Mouse (Mus musculus): ENCODE data around the gene Ttyh2.

Gene Ttyh2

GRCm38 (mm10) chr11:114676431-114676830, 1.2 kb downstream of the Ttyh2 start:
- in situ Hi-C loops (cut with MboI; ENCODE audit: low sequenced_read_pairs): no loop called here

DNA sequence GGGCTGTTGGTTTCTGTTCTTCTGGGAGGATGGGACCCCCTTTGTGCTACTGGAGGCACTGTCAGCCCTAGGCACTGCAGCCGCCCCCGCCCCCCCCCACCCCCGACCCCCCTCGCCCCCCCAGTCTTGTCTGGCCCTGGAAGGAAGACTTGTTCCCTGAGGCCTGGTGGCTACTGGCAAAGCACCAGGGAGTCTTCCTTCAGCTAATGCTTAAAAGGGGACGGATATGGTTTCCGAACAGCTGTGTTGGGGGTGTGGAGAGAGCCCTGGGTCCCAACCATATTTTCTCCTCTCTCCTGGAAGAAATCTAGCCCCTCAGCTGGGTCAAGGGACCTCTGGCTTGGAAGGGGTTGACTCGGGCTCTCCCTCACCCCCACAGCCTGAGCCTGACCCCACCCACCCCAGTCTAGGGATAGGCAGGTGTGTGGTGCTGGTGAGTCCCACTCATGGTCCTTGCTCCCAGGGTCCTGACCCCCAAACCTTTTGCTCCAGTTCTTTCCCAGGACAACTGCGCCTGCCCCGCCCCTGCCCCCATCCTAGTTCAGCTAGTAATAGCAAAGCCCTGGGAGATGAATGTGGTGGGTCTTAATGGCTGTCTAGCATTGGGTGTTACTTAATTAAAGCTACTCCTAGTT, 1.8 kb downstream of the Ttyh2 start:
- in situ Hi-C loops (cut with MboI; ENCODE audit: low sequenced_read_pairs): no loop called here

- in situ Hi-C loops (cut with MboI; ENCODE audit: low sequenced_read_pairs): no loop called here
Observed at GRCm38 (mm10) chr11:114679582-114679981, 4.4 kb downstream of the Ttyh2 start.

DNA sequence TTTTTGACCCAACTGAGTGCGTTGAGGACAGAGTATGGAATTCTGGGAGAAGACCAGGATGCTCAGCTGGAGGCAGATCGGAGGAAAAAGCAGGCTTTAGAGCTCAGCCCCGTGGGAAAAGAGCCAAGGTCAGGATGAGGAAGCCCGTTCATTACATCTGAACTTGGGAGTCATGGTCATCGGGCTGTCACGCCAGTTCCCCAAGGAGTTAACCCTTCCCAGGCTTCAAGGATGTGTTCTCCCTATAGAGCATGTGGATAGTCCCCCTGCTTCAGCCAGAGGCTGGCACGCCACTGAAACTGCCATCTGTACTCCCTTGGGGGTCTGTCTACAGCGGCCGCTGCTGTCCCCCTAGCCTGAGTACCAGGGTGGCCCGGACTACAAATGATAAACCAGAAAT, 5.1 kb downstream of the Ttyh2 start:
- in situ Hi-C loops (cut with MboI; ENCODE audit: low sequenced_read_pairs): no loop called here

DNA sequence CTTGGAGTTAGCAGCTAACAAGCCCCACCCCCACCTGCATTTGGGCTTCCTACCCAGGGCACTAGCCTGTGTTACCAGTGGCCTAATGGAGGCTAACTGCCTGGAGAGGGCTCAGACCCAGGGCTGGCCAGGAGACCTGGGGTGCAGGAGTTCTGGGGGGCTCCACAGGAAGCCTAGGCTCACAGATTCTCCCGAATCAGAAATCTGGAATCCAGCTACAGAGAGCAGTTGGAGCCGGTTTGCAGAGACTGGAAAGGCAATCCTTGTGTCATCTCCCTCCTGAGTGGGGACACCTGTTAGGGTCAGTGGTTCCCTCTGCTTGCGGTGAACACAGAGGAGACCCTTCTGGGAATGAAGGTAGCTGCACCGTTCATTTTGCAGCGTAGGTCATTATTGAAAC, 5.8 kb downstream of the Ttyh2 start:
- in situ Hi-C loops (cut with MboI; ENCODE audit: low sequenced_read_pairs): no loop called here

- in situ Hi-C loops (cut with MboI; ENCODE audit: low sequenced_read_pairs): no loop called here
Observed at GRCm38 (mm10) chr11:114682321-114682900, 7.2 kb downstream of the Ttyh2 start.

DNA sequence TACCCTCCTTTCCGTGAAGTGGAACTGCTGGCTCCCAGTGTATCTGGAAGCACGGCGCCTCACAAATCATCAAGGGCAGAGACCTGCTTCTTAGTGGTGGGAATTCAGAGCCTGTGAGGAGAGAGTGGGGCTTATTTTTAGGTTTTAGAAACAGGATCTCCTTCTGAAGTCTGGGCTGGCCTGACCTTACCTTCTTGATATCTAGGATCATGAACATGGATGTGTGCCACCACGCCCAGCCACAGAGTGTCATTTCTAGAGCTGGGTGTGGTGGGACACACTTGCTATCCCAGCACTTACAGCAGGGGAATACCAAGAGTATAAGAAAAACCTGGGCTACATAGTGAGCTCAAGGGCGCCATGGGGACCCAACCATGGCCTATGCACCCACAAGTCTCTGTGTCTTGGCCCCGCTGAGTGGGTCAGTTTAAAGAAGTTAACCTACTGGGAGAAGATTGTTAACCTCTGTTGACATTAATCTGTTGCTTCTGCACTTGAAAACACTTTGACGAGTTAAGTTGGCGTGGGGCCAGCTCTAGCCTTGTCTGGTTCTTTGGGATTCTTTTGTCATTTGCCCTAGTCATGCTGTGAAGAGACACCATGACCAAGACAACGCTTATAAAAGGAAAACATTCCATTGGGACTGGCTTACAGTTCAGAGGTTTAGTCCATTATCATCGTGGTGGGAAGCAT, 7.9 kb downstream of the Ttyh2 start:
- in situ Hi-C loops (cut with MboI; ENCODE audit: low sequenced_read_pairs): no loop called here

- in situ Hi-C loops (cut with MboI; ENCODE audit: low sequenced_read_pairs): no loop called here
Observed at GRCm38 (mm10) chr11:114683722-114684621, 8.7 kb downstream of the Ttyh2 start.

- in situ Hi-C loops (cut with MboI; ENCODE audit: low sequenced_read_pairs): no loop called here
Observed at GRCm38 (mm10) chr11:114684627-114685373, 9.6 kb downstream of the Ttyh2 start.

DNA sequence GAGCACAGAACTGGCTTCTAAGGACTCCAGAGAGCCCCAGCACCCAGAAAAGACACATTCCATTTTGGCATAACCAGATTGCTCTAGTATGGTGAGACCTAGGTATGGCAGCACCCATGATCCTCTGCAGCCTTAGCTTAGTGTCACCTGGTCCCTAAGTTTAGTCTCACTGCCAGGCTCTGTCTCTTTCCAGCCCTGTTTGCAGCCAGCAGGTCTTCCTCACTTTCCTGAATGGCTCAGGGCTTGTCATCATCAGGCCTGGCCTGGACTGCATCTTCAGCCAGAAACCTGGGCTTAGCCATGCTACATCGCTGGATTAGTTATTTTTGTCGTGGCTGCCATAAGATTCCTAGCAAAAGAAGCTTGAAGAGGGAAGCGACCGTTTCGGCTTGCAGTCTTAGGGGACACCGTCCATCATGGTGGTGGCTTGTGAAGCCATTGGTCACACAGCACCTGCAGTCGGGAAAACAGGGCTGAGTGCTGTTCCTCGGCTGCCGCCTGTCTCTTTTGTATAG, 10.4 kb downstream of the Ttyh2 start:
- in situ Hi-C loops (cut with MboI; ENCODE audit: low sequenced_read_pairs): no loop called here

DNA sequence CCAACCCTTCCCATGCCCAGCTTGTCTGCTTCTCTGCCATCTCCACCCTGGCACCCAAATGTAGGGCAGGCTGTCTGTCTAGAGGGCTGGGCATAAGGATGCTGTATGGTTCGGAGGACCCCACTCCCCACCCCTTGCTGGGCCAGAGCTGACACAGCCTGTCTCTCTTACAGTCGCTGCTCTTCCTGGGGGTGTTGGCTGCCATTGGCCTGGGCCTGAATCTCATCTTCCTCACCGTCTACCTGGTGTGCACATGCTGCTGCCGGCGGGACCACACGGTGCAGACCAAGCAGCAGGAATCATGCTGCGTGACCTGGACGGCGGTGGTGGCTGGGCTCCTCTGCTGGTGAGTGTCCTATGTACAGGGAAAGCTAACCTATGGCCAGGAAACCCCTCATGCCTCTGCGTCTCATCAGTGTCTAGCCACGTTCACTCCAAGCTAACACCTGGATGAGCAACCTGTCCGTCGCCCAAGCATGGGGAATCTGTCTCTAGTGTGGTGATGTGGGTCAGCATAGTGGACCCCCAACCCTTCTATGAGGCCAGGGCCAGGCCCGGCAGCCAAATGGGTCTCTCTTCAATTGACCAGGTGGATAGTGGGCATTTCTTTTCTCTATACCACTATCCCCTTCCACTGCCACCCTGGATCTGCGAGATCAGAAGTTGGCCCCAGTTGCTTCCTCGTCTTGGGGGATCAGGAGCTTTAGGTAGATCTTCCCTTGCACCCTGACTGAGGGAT, 11.2 kb downstream of the Ttyh2 start:
- in situ Hi-C loops (cut with MboI; ENCODE audit: low sequenced_read_pairs): no loop called here

GRCm38 (mm10) chr11:114687574-114688188, 12.4 kb downstream of the Ttyh2 start:
- in situ Hi-C loops (cut with MboI; ENCODE audit: low sequenced_read_pairs): no loop called here

GRCm38 (mm10) chr11:114688729-114689128, 13.5 kb downstream of the Ttyh2 start:
- in situ Hi-C loops (cut with MboI; ENCODE audit: low sequenced_read_pairs): no loop called here

DNA sequence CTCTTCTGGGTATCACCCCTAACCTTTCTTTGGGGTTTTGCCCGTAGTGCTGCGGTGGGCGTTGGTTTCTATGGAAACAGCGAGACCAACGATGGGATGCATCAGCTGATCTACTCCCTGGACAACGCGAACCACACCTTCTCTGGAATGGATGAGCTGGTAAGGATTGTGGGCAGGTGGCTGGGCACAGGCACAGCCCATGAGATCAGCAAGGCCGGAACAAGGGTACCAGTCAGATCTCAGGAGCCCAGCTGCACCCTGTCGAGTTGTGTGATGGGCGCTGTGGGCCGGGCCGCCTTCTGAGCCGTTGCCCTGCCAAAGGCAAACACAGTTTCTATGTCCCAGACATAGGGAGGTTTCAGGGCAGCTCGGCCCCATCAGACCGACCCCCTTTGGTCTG, 15.0 kb downstream of the Ttyh2 start:
- in situ Hi-C loops (cut with MboI; ENCODE audit: low sequenced_read_pairs): no loop called here

DNA sequence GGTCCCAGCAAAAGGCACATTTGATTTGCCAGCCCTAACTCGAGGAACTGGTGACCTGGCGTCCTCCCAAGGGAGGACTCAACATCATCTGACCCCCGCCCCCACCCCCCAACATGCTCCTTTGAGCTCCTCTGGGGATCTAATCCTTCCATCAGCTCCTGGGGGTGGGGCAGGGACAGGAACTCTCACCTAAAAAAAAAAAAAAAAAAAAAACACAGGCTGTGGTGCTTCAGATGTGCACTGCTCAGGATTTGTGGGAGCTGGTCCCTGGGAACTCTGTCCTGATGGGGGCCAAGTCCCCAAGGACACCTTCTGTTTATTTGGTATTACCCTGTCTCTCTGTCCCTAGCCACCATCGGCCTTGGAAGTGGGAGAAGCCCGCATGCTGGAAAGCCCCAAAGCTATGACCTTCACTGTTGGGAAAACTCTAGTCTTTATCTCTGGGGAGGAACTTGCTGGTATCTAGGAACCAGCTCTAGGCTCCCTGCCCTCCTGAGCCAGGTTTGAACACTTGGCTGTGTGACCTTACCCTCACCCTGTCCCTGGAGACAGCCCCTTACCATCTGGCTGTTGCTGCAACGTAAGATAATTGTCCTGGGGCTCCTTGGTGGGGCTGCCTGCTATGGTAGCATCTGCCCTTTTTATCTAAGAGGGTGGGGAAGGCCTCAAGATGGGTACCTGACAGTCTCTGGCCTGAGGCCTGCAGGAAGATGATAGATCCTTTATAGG, 16.4 kb downstream of the Ttyh2 start:
- in situ Hi-C loops (cut with MboI; ENCODE audit: low sequenced_read_pairs): no loop called here

- in situ Hi-C loops (cut with MboI; ENCODE audit: low sequenced_read_pairs): no loop called here
Observed at GRCm38 (mm10) chr11:114692601-114693000, 17.4 kb downstream of the Ttyh2 start.

- in situ Hi-C loops (cut with MboI; ENCODE audit: low sequenced_read_pairs): no loop called here
Observed at GRCm38 (mm10) chr11:114693456-114693855, 18.2 kb downstream of the Ttyh2 start.

DNA sequence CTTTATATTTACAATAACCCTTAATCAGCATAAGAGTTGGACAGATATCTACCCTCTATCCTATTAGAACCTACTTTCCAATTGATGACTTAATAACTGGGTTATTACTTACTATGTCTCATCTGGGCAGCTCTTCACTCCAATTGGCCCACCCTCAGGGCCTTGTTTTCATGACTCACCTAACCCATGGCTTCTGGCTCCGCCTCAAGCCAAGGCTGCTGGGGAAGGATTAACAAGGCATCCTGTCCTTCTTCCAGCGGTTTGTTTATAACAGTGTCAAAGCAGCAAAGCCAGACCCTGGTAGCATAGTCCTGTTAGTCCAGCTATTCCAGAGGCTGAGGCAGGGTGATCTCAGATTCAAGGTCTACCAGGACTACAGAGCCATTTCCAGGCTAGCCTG, 19.2 kb downstream of the Ttyh2 start:
- in situ Hi-C loops (cut with MboI; ENCODE audit: low sequenced_read_pairs): no loop called here

DNA sequence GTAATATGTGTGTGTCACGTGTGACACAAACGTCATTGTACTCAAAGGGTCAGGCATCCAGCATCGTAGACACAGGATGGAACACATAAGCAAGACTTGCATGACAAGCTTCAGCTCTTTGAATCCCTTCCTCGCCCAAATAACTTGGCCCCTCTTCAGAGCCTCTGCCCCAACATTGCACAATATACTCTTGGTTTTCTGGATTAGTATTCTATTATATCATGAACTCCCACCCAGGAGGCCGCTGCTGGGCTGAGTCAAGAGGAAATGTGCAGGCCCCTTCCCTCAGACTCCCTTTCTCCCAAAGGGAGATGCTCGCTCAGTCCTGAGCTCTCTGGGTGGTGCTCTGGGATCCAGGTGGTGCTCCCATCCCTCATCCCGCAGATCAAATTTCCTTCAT, 23.3 kb downstream of the Ttyh2 start:
- in situ Hi-C loops (cut with MboI; ENCODE audit: low sequenced_read_pairs): no loop called here

Data from CH12F3 (cell line).